Mouse (Mus musculus): ENCODE results near the gene Hspb2.

- no peak for TF ChIP-seq CTCF (IDR thresholded peaks at IDR 0.05; ENCODE audit: insufficient read depth, low read depth, low read length)
- TF ChIP-seq POLR2A (IDR thresholded peaks at IDR 0.05; ENCODE audit: insufficient read depth, low read depth, low read length) = no peak
Measured at GRCm38 (mm10) chr9:50725921-50726590, 26.1 kb downstream of the Hspb2 start.

Measured in olfactory bulb, adult 2 months (tissue).